Mouse (Mus musculus): ENCODE results near the gene Herc3.

DNA sequence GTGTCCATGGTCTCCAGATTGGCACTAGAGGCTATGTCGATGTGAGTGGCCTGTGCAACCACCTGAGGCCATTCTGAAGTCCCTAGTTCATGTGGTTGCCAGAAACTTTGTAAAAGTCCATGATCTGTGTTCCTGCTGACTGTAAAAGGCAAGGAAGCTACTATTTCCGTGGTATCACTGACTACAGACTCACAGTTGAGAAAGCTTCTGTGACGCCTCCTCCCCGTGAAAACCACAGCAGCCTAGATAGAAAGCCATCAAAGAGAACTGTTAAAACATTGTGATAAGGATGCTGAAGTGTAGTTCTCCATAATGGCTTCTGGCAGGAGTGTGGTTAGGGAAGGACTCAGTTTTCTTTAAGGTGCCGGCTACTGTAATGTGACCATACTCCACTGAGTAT lies 49.6 kb downstream of the Herc3 start:
- no peak for TF ChIP-seq CTCF (IDR thresholded peaks at IDR 0.05; ENCODE audit: low read depth)
- TF ChIP-seq EP300 (IDR thresholded peaks at IDR 0.05; ENCODE audit: low read depth), result no peak
